Mouse (Mus musculus) lung, postnatal 0 days (tissue): ENCODE results near the gene Ccnk. TPM values are rescaled to one million over a fixed set of nuclear protein-coding genes. Genes with fewer than 3 reads are reported as not detected.

Experiments used
- ATAC-seq: fragments of 200-750 bp; cut with Nextera tagmentation; 2 replicates; pipeline ENCODE4 v1.8.0; 2017; ENCODE audit warnings: moderate library complexity
- DNase-seq: peaks from one replicate; pipeline ENCODE4 v3.0.0-alpha.2; 2016; ENCODE audit warnings: low spot score
- H3K27ac ChIP-seq: fragments of 300-500 bp; sonication (generic); 2 replicates; pipeline ENCODE4 v1.5.1; 2014; ENCODE audit warnings: antibody characterized with exemption, mild to moderate bottlenecking, low read length, mixed read lengths
- H3K27me3 ChIP-seq: fragments of 300-500 bp; sonication (generic); replicated peaks from 2 replicates; pipeline ENCODE4 v1.6.1; 2014; ENCODE audit warnings: low read length, mixed read lengths; ENCODE audit not compliant: insufficient read depth
- H3K36me3 ChIP-seq: fragments of 300-500 bp; sonication (generic); 2 replicates; pipeline ENCODE4 v1.6.1; 2014; ENCODE audit warnings: low read length, mixed read lengths; ENCODE audit not compliant: insufficient read depth
- H3K4me1 ChIP-seq: fragments of 300-500 bp; sonication (generic); 2 replicates; pipeline ENCODE4 v1.6.1; 2014; ENCODE audit warnings: antibody characterized with exemption, low read depth, low read length, mixed read lengths; ENCODE audit not compliant: insufficient read depth
- H3K4me2 ChIP-seq: fragments of 300-500 bp; sonication (generic); replicated peaks from 2 replicates; pipeline ENCODE4 v1.6.1; 2014; ENCODE audit warnings: low read depth, mild to moderate bottlenecking, low read length, moderate library complexity, mixed read lengths
- H3K4me3 ChIP-seq: fragments of 300-500 bp; sonication (generic); 2 replicates; pipeline ENCODE4 v1.5.1; 2014; ENCODE audit warnings: low read depth, low read length
- H3K9ac ChIP-seq: fragments of 300-500 bp; sonication (generic); replicated peaks from 2 replicates; pipeline ENCODE4 v1.6.1; 2014; ENCODE audit warnings: low read depth, mild to moderate bottlenecking
- H3K9me3 ChIP-seq: fragments of 300-500 bp; sonication (generic); 2 replicates; pipeline ENCODE4 v1.6.1; 2016; ENCODE audit warnings: low read length, mixed read lengths
- CTCF ChIP-seq: IDR thresholded peaks from 2 replicates; pipeline ENCODE4 v1.5.1; 2016; ENCODE audit warnings: antibody characterized with exemption, mild to moderate bottlenecking
- EP300 ChIP-seq: IDR thresholded peaks from 2 replicates; pipeline ENCODE4 v1.6.1; 2016; ENCODE audit warnings: antibody characterized with exemption, mild to moderate bottlenecking, control low read depth
- WGBS: fragments of 180-500 bp; shearing (Covaris S2); extraction: QIAGEN DNeasy Blood & Tissue Kit; methylation state at CpG from one replicate; pipeline ENCODE4 v1.1.7; 2014; 5-methylcytosine and 5-hydroxymethylcytosine counted together
- polyA plus RNA-seq: library from polyadenylated mRNA; unstranded; fragments of >200 nt; fragmentation: Nextera tagmentation; extraction: Ambion mirVana; gene quantifications from 2 replicates; pipeline ENCODE4 v1.2.1, GENCODE M21; 2015

The Ccnk gene
- polyA plus RNA-seq, 1 experiment from 2014 or later, result 2.0 TPM

- H3K4me2 ChIP-seq, result no peak overlapping the region
- DNase-seq (no peak), ATAC-seq (no peak)
- H3K27ac ChIP-seq, result no peak overlapping the region
- TF ChIP-seq EP300 (no peak), CTCF (no peak)
- H3K27me3 ChIP-seq, result no peaks in the 10 kb centered on the region
- no peak overlapping the region for H3K4me3 ChIP-seq
- no peaks in the 10 kb centered on the region for H3K9me3 ChIP-seq
- H3K36me3 ChIP-seq, result peaks cover 6% of the 10 kb centered on the region; the same call in 1 of the 2 replicates
- H3K9ac ChIP-seq, result no peak overlapping the region
- no peaks in the 10 kb centered on the region for H3K4me1 ChIP-seq
- 93% methylated on average over 3 of the region's 3 CpGs for WGBS
These were observed 34.2 kb upstream of the Ccnk start for GRCm38 (mm10) chr12:108145198-108145597.

- Histone ChIP-seq H3K36me3 (peaks cover 8% of the 10 kb centered on the region; the same call in 1 of the 2 replicates), H3K9me3 (no peaks in the 10 kb centered on the region), H3K4me3 (no peak overlapping the region), H3K9ac (no peak overlapping the region), H3K27me3 (no peaks in the 10 kb centered on the region), H3K27ac (no peak overlapping the region), H3K4me2 (no peak overlapping the region), H3K4me1 (no peaks in the 10 kb centered on the region)
- no peak for ATAC-seq
- 77% methylated on average over 3 of the region's 3 CpGs for WGBS
- TF ChIP-seq EP300 (no peak), CTCF (peak; percentile 51)
- no peak for DNase-seq
These were observed 29.6 kb upstream of the Ccnk start for GRCm38 (mm10) chr12:108149764-108150163.

- no peaks in the 10 kb centered on the region for H3K9me3 ChIP-seq
- no peaks in the 10 kb centered on the region for H3K4me1 ChIP-seq
- WGBS, result 95% methylated on average over 2 of the region's 2 CpGs
- H3K27me3 ChIP-seq, result no peaks in the 10 kb centered on the region
- DNase-seq (no peak), ATAC-seq (no peak)
- H3K4me3 ChIP-seq, result no peak overlapping the region
- no peak overlapping the region for H3K9ac ChIP-seq
- H3K36me3 ChIP-seq, result peaks cover 18% of the 10 kb centered on the region; the same call in 1 of the 2 replicates
- no peak overlapping the region for H3K27ac ChIP-seq
- no peak for TF ChIP-seq EP300
- TF ChIP-seq CTCF, result peak; percentile 52
- H3K4me2 ChIP-seq, result no peak overlapping the region
These were observed 26.6 kb upstream of the Ccnk start for GRCm38 (mm10) chr12:108152743-108153142.

- ATAC-seq, result no peak
- Histone ChIP-seq H3K36me3 (peaks cover 33% of the 10 kb centered on the region; the same call in 1 of the 2 replicates), H3K9me3 (no peaks in the 10 kb centered on the region)
These were observed 19.5 kb upstream of the Ccnk start for GRCm38 (mm10) chr12:108159863-108160262.

GRCm38 (mm10) chr12:108162036-108162435, 17.3 kb upstream of the Ccnk start:
- WGBS, result 88% methylated on average over 1 of the region's 1 CpGs
- TF ChIP-seq EP300 (no peak), CTCF (peak; percentile 68)
- H3K4me2 ChIP-seq, result no peak overlapping the region
- no peak overlapping the region for H3K4me3 ChIP-seq
- no peak overlapping the region for H3K27ac ChIP-seq
- no peaks in the 10 kb centered on the region for H3K4me1 ChIP-seq
- ATAC-seq, result no peak
- H3K36me3 ChIP-seq, result peaks cover 23% of the 10 kb centered on the region; the same call in 1 of the 2 replicates
- H3K9me3 ChIP-seq, result no peaks in the 10 kb centered on the region
- no peaks in the 10 kb centered on the region for H3K27me3 ChIP-seq
- peak; percentile 24 for DNase-seq
- H3K9ac ChIP-seq, result no peak overlapping the region

More at GRCm38 (mm10) chr12:108159863-108160262, 19.5 kb upstream of the Ccnk start:
- Histone ChIP-seq H3K27ac (no peak overlapping the region), H3K4me3 (no peak overlapping the region), H3K4me1 (no peaks in the 10 kb centered on the region), H3K27me3 (no peaks in the 10 kb centered on the region), H3K4me2 (no peak overlapping the region), H3K9ac (no peak overlapping the region)
- DNase-seq, result no peak
- TF ChIP-seq CTCF, result no peak; the same call in 1 of the 2 replicates
- no peak for TF ChIP-seq EP300

- ATAC-seq (no peak), DNase-seq (no peak)
- Histone ChIP-seq H3K36me3 (peaks cover 20% of the 10 kb centered on the region; the same call in 1 of the 2 replicates), H3K27ac (no peak overlapping the region), H3K4me3 (no peak overlapping the region), H3K4me1 (no peaks in the 10 kb centered on the region), H3K9me3 (no peaks in the 10 kb centered on the region), H3K27me3 (no peaks in the 10 kb centered on the region), H3K4me2 (no peak overlapping the region), H3K9ac (no peak overlapping the region)
- 85% methylated on average over 3 of the region's 3 CpGs for WGBS
- TF ChIP-seq CTCF (no peak), EP300 (no peak)
These were observed 15.7 kb upstream of the Ccnk start for GRCm38 (mm10) chr12:108163706-108164105.

GRCm38 (mm10) chr12:108168909-108169308, 10.5 kb upstream of the Ccnk start:
- DNase-seq (no peak), ATAC-seq (no peak)
- H3K9ac ChIP-seq, result no peak overlapping the region

More at GRCm38 (mm10) chr12:108168909-108169308, 10.5 kb upstream of the Ccnk start:
- peaks cover 4% of the 10 kb centered on the region; the same call in 1 of the 2 replicates for H3K4me1 ChIP-seq
- TF ChIP-seq CTCF, result no peak
- TF ChIP-seq EP300, result no peak
- H3K36me3 ChIP-seq, result no peaks in the 10 kb centered on the region
- 45% methylated on average over 3 of the region's 3 CpGs for WGBS
- no peak overlapping the region for H3K4me3 ChIP-seq
- H3K27me3 ChIP-seq, result no peaks in the 10 kb centered on the region
- no peak overlapping the region for H3K4me2 ChIP-seq
- no peaks in the 10 kb centered on the region for H3K9me3 ChIP-seq
- no peak overlapping the region for H3K27ac ChIP-seq
